Mouse (Mus musculus) liver, postnatal 0 days (tissue): ENCODE data around the gene Hoxa13. TPM values are rescaled to one million over a fixed set of nuclear protein-coding genes. Genes with fewer than 3 reads are reported as not detected.
A peak's percentile ranks its signal among the peaks of the same experiment; 100 is the strongest.

ENCODE experiments used
- ATAC-seq: fragments of 200-750 bp; cut with Nextera tagmentation; 2 replicates; pipeline ENCODE4 v1.8.0; 2017; ENCODE audit warnings: mild to moderate bottlenecking, moderate library complexity
- DNase-seq: peaks from one replicate; pipeline ENCODE4 v3.0.0-alpha.2; 2016
- H3K27ac ChIP-seq: fragments of 300-500 bp; sonication (generic); 2 replicates; pipeline ENCODE4 v1.5.1; 2014; ENCODE audit warnings: antibody characterized with exemption, moderate library complexity, mild to moderate bottlenecking, low read depth
- H3K27me3 ChIP-seq: fragments of 300-500 bp; sonication (generic); 2 replicates; pipeline ENCODE4 v1.6.1; 2014; ENCODE audit warnings: low read length, control low read depth, mixed read lengths; ENCODE audit not compliant: insufficient read depth
- H3K36me3 ChIP-seq: fragments of 300-500 bp; sonication (generic); replicated peaks from 2 replicates; pipeline ENCODE4 v1.6.1; 2014; ENCODE audit warnings: mild to moderate bottlenecking, control low read depth, low read length, moderate library complexity, mixed read lengths; ENCODE audit not compliant: insufficient read depth
- H3K4me1 ChIP-seq: fragments of 300-500 bp; sonication (generic); 2 replicates; pipeline ENCODE4 v1.6.1; 2014; ENCODE audit warnings: antibody characterized with exemption, mild to moderate bottlenecking, control low read depth; ENCODE audit not compliant: insufficient read depth
- H3K4me2 ChIP-seq: fragments of 300-500 bp; sonication (generic); 2 replicates; pipeline ENCODE4 v1.6.1; 2014; ENCODE audit warnings: low read depth, mild to moderate bottlenecking, low read length, moderate library complexity, mixed read lengths
- H3K4me3 ChIP-seq: fragments of 300-500 bp; sonication (generic); 2 replicates; pipeline ENCODE4 v1.5.1; 2014; ENCODE audit warnings: low read depth, low read length
- H3K9ac ChIP-seq: fragments of 300-500 bp; sonication (generic); replicated peaks from 2 replicates; pipeline ENCODE4 v1.6.1; 2014; ENCODE audit warnings: mild to moderate bottlenecking, moderate library complexity
- H3K9me3 ChIP-seq: fragments of 300-500 bp; sonication (generic); 2 replicates; pipeline ENCODE4 v1.6.1; 2016; ENCODE audit warnings: mild to moderate bottlenecking, control low read depth, low read length, mixed read lengths
- CTCF ChIP-seq: sonication (generic); IDR thresholded peaks from 2 replicates; pipeline ENCODE4 v1.5.1; 2016; ENCODE audit warnings: antibody characterized with exemption, low read depth
- EP300 ChIP-seq: IDR thresholded peaks from 2 replicates; pipeline ENCODE4 v1.6.1; 2016; ENCODE audit warnings: antibody characterized with exemption, low read depth, mild to moderate bottlenecking
- WGBS: fragments of 180-500 bp; shearing (Covaris S2); extraction: QIAGEN DNeasy Blood & Tissue Kit; methylation state at CpG from one replicate; pipeline ENCODE4 v1.1.7; 2014; ENCODE audit not compliant: insufficient replicate concordance; 5-methylcytosine and 5-hydroxymethylcytosine counted together
- polyA plus RNA-seq: library from polyadenylated mRNA; unstranded; fragments of >200 nt; fragmentation: Nextera tagmentation; extraction: Ambion mirVana; gene quantifications from 2 replicates; pipeline ENCODE4 v1.2.1, GENCODE M21; 2015

Gene Hoxa13
- polyA plus RNA-seq, 1 experiment from 2014 or later = not detected

- Histone ChIP-seq H3K9ac (no peak overlapping the region), H3K4me2 (no peak overlapping the region), H3K27ac (no peak overlapping the region), H3K4me1 (0 out of 2 replicates have a peak, but pooled peaks cover 2% of the 10 kb centered on the region), H3K4me3 (no peak overlapping the region; the same call in 1 of the 2 replicates), H3K36me3 (no peaks in the 10 kb centered on the region), H3K9me3 (no peaks in the 10 kb centered on the region), H3K27me3 (peaks cover 97% of the 10 kb centered on the region)
- TF ChIP-seq EP300 (no peak), CTCF (no peak)
- DNase-seq (no peak), ATAC-seq (no peak)
- 2% methylated on average over 18 of the region's 18 CpGs for WGBS
Measured at GRCm38 (mm10) chr6:52231885-52232567, 28.7 kb downstream of the Hoxa13 start.

- H3K4me3 ChIP-seq = no peak within 1 kb of the TSS
- H3K4me2 ChIP-seq = no peak within 1 kb of the TSS
Measured at GRCm38 (mm10) chr6:52230516-52231165, 30.0 kb downstream of the Hoxa13 start, which contains the start of gene Hoxa9. Gene Hoxa9, minus strand, starts transcription at chr6:52231089.

GRCm38 (mm10) chr6:52229558-52230416 is 30.9 kb downstream of the Hoxa13 start:
- WGBS = 2% methylated on average over 44 of the region's 44 CpGs
- Histone ChIP-seq H3K9ac (no peak overlapping the region), H3K27me3 (peaks cover 97% of the 10 kb centered on the region), H3K36me3 (no peaks in the 10 kb centered on the region), H3K4me2 (no peak overlapping the region), H3K4me1 (0 out of 2 replicates have a peak, but pooled peaks cover 5% of the 10 kb centered on the region), H3K27ac (no peak overlapping the region), H3K4me3 (no peak overlapping the region), H3K9me3 (no peaks in the 10 kb centered on the region)
- DNase-seq (no peak), ATAC-seq (no peak)
- TF ChIP-seq CTCF (no peak), EP300 (no peak)

More at GRCm38 (mm10) chr6:52230516-52231165, 30.0 kb downstream of the Hoxa13 start, which contains the start of gene Hoxa9:
- H3K4me1 ChIP-seq = 0 out of 2 replicates have a peak, but pooled peaks cover 5% of the 10 kb centered on the region
- no peak within 1 kb of the TSS for H3K9ac ChIP-seq
- ATAC-seq (no peak), DNase-seq (no peak)
- H3K36me3 ChIP-seq = no peaks in the 10 kb centered on the region
- TF ChIP-seq CTCF (no peak), EP300 (no peak)
- peaks cover 97% of the 10 kb centered on the region for H3K27me3 ChIP-seq
- WGBS = 3% methylated on average over 25 of the region's 36 CpGs
- H3K9me3 ChIP-seq = no peaks in the 10 kb centered on the region
- no peak within 1 kb of the TSS for H3K27ac ChIP-seq

GRCm38 (mm10) chr6:52228475-52229465 is 31.9 kb downstream of the Hoxa13 start:
- 1% methylated on average over 38 of the region's 38 CpGs for WGBS
- ATAC-seq (no peak), DNase-seq (no peak)
- TF ChIP-seq CTCF (no peak), EP300 (no peak)
- H3K9ac ChIP-seq = no peak overlapping the region
- 0 out of 2 replicates have a peak, but pooled peaks cover 5% of the 10 kb centered on the region for H3K4me1 ChIP-seq
- H3K4me3 ChIP-seq = peak overlapping the region; percentile 17; the same call in 1 of the 2 replicates
- no peak overlapping the region for H3K27ac ChIP-seq
- H3K4me2 ChIP-seq = no peak overlapping the region
- H3K27me3 ChIP-seq = peaks cover 97% of the 10 kb centered on the region
- no peaks in the 10 kb centered on the region for H3K9me3 ChIP-seq
- no peaks in the 10 kb centered on the region for H3K36me3 ChIP-seq

GRCm38 (mm10) chr6:52227470-52228222 is 33.0 kb downstream of the Hoxa13 start:
- no peak for ATAC-seq
- H3K9ac ChIP-seq = no peak overlapping the region
- WGBS = 24% methylated on average over 11 of the region's 11 CpGs

More at GRCm38 (mm10) chr6:52227470-52228222, 33.0 kb downstream of the Hoxa13 start:
- H3K4me2 ChIP-seq = no peak overlapping the region
- H3K27ac ChIP-seq = no peak overlapping the region
- no peaks in the 10 kb centered on the region for H3K9me3 ChIP-seq
- DNase-seq = no peak
- peaks cover 97% of the 10 kb centered on the region for H3K27me3 ChIP-seq
- TF ChIP-seq EP300 (no peak), CTCF (no peak)
- no peak overlapping the region for H3K4me3 ChIP-seq
- no peaks in the 10 kb centered on the region for H3K36me3 ChIP-seq
- 0 out of 2 replicates have a peak, but pooled peaks cover 2% of the 10 kb centered on the region for H3K4me1 ChIP-seq
